Mouse (Mus musculus) CD8-positive naive resting alpha-beta T cell, adult 2 months (primary cell): ENCODE data around the gene Ucn2.

ENCODE experiments used
- DNase-seq, 2 experiments: peaks; one replicate each; pipeline ENCODE4 v3.0.0; 2022; ENCODE audit warnings: low read depth in 2 of 2, low spot score in 2 of 2

The Ucn2 gene

DNA sequence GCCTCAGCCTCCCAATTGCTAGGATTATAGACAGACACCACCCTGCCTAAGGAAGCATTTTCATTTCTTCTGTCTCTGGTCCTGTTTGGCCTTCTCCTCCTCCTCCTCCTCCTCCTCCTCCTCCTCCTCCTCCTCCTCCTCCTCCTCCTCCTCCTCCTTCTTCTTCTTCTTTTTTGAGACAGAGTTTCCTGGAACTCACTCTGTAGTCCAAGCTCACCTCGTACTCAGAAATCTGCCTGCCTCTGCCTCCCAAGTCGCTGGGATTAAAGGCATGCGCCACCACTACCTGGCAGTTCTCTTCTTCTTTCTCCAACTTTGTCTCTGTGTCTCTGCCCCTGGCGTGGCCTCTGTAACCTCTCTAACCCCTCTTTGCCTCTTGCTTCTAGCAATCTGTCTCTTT is at the start of gene Ucn2:
TSS of gene Ucn2 (plus strand) at position 301 of the 400 bp plus-strand sequence.
- no peak for DNase-seq

DNA sequence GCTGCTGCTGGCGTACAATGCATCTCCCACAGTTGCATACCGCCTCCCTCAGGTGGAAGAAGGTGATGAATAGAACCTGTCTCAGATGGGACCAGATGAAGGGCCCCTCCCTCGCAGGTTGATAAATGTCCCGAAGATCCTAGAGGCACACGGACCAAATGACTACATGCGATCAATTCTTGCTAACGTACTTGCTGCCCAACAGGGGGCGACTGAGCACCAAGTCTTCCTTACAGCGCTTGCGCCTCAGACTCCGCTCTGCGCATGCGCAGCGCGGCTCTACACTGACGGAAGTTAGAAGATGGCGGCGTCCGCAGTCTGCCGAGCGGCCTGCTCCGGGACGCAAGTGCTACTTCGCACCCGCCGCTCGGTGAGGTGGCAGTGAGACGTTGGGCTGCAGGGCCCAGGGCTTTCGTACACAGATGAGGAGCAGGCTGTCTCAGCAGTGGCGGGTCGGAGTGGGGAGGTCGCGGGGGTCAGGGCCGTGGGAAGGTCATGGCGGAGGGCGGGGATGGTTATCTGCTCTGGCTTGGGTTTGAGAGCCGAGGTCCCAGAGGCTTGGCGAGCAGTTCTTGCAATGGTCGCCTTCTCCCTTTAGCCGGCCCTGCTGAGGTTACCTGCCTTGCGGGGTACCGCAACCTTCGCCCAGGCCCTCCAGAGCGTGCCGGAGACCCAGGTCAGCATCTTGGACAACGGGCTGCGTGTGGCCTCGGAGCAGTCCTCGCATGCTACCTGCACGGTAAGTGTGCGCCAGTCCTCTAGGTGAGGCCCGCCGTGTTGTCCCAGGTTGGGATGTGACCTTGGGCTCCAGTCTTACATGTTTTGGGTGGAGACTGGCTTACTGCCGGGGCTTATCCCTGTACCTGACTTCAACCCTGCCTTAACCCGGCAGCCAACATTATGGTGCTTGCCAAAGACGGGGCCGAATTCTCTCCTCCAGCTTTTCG is 49.1 kb upstream of the Ucn2 start, which contains the start of gene Uqcrc1:
TSS of gene Uqcrc1 (plus strand) at position 216 of the 947 bp plus-strand sequence.
- DNase-seq = peak; percentile 92 to 93

DNA sequence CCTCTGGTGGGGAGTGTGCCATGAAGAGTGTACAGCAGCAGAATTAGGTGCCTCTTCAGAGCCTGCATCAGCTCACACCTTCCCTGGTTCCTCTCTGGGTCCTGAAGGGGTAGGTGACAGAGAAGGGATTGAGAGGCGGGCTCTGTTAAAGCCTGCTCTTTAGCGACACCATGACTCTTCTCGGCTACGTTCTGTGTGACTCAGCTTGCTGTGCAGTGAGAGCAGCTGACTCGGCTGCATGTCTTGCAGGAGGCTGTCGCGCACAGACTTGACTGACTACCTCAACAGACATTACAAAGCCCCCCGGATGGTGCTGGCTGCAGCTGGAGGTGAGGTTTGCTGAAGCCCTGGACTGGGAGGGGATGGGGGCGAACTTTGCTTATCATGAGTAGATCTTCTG is 40.7 kb upstream of the Ucn2 start:
- no peak for DNase-seq

DNA sequence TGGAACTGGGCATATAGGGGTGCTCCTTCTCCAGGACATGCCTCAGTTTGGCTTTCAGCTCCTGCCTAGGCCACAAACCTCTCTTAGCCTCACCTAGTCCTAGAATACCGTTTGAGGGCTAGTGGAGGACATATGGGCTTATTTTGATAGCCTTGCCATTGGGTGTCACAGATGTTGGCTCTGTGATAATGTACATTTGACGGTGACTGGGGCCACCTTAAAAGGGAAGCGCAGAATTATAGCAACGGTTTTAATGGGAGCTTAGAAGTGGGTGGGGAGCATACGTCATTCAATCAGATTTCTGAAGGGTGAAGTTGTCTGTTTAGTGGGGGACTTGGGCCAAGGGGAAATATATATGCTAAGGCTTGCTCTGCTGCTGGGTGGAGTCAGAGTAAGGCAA is 40.2 kb upstream of the Ucn2 start:
- no peak for DNase-seq

DNA sequence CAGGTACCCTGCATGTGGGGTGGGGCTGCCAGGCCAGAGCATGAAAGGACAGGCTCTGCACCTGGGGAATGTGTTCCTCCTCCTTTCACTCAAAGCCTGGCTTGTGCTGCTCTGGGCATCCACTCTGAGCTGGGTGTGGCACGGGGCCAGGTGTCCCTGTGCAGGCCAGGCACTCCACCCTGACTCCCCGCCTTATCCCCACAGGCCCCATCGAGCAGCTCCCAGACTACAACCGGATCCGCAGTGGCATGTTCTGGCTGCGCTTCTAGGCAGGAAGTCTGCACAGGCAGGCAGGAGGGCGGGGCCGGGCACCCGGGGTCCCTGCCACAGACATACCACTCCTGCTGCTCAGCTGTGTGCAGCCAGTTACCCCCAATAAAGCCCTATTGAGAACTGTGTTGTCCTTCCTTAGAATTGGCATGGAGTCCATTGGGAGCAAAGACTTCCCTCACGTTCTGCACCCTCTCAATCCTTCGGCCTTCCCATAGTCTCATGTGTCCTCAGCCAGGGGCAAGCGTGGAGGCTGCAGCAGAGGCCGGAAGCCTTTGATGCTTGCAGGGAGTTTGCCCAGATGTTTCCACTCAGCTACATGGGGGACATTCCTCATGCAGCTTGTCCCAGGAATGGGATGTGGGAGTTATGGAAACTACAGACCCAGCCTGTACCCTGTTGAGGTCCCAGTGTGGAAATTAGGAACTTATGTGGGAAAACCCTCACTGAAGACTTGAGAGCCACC is 36.4 kb upstream of the Ucn2 start:
- no peak for DNase-seq

DNA sequence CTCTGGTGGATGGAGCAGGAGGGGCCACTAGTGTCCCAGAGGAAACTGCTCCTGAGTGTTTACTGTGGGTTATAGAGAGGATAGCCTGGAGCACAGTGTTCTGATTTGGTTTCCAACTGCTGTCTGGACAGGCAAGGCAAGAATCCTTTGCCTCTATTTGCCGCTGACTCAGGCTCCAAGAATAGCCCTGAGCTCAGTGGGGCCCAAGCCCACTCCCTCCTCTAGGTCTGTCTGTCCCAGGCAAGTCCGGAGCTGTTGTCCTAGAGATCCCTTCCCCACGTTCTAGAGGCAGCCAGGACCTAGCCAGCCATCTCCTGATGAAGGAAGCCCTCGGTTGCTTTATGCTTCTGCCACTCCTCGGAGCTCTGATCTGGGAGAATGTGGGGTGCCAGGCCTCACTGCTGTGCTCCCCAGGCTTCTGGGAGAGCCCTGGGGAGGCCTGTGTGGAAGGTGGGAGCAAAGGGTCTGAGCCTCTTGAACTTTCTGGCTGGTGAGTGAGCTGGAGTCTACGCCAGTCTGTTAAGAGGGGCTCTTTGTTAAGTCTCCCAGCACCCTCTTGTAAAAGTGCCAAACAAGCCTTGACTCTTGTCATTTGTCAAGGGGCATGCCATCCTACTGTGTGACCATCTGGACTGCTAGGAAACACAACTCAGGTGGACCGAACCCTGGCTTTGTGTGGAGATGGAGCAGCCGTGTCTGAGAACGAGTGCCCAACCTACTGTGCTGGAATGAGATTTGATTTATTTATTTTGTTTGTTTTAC is 35.7 kb upstream of the Ucn2 start:
- DNase-seq = no peak

DNA sequence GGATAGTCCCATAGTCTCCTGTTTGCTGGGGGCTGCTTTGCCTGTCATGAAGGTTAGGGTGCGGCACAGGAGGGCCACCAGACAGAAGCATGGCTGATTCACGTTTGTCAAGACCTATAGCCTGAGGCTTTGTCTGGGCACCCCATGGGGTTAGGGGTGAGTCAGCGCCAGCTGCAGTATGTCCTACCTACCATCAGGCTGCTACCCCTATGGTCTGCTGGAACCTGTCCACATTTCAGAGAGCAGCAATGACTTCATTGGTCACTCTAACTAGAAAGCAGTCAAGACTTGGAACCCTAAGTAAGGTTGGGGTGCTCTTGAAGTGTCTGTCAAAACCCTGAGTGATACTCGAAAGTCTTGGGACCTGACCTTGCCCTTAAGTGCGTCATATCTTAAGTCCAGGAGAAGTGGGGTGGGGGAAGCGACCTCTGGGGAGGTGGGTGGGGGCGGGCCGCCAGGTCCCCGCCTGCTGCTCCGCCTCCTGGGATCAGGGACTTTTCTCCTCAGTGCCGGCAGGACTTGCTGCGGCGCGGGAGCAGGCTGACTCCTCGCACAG is 32.7 kb upstream of the Ucn2 start, which contains the start of gene Col7a1:
TSS of gene Col7a1 (plus strand) at position 506 of the 556 bp plus-strand sequence.
- no peak for DNase-seq

DNA sequence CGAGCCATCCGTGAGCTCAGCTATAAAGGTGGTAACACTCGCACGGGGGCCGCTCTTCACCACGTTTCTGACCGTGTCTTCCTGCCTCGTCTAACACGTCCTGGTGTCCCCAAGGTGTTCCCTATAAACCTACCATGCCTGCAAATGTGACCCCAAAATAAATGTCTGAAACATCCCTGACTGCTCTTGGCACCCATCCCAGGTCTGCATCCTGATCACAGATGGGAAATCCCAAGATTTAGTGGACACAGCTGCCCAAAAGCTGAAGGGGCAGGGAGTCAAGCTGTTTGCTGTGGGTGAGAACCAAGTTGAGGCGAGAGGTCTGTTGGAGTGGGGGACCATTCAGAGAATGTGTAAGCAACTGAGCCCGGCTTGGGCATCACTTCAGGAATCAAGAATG is 30.6 kb upstream of the Ucn2 start:
- DNase-seq = no peak

DNA sequence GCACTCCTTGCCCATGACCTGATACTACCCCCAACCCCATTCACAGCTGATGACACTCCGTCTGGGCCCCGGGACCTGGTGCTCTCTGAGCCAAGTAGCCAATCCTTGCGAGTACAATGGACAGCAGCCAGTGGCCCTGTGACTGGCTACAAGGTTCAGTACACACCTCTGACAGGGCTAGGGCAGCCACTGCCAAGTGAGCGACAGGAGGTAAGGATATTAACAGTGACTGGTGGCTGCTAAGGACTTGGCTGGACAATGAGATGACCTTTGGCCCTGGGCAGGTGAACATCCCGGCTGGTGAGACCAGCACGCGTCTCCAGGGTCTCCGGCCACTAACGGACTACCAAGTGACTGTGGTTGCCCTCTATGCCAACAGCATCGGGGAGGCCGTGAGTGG is 30.0 kb upstream of the Ucn2 start:
- DNase-seq = no peak

DNA sequence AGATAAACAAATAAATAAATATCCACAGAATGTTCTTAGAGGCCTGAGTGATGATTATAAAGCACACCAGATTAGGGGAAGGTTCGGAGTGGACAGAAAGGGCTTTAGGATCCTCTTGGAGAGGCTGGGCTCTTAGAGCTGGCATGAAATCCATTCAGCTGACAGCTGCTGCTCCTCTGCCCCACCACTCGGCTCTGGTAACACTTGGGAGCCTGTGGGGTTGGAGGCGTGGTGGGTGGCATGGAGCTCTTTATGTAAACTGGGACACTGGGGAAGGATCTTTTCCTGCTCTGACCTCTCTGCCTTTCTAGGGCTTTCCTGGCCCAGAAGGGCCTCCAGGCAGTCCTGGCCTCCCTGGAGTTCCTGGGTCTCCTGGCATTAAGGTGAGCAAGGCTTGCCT is 22.2 kb upstream of the Ucn2 start:
- DNase-seq = no peak

DNA sequence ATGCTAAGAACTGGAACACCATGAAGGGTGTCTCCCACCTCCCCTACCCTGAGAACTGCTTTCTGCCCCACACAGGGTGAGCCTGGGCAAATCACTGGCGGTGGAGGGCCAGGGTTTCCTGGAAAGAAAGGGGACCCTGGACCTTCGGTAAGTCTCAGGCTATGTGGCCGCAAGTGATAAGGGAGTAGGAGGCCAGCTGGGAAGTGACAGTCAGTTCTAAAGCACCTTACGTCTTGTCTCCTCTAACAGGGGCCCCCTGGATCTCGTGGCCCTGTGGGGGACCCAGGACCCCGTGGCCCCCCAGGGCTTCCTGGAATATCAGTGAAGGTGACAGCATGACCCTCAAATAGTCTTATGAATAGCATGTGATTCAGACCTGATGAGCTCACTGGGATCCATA is 21.5 kb upstream of the Ucn2 start:
- no peak for DNase-seq

DNA sequence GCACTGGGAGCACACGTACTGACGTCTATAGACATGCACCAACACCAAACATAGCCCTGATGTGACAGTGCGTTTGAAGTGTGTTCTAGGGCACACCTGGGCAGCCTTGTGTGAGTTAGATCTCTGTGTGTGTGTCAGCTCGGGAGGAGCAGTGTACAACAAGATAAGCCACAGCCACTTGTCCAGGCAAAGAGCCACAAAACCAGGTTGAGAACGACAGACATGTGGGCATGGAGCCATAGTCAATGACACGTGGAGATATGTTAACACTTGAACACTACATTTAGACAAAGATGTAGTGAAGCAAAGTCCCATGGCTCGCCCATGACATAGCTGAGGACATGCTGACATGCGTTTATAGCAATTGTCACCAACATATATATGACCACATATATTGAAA is 15.2 kb upstream of the Ucn2 start:
- no peak for DNase-seq

DNA sequence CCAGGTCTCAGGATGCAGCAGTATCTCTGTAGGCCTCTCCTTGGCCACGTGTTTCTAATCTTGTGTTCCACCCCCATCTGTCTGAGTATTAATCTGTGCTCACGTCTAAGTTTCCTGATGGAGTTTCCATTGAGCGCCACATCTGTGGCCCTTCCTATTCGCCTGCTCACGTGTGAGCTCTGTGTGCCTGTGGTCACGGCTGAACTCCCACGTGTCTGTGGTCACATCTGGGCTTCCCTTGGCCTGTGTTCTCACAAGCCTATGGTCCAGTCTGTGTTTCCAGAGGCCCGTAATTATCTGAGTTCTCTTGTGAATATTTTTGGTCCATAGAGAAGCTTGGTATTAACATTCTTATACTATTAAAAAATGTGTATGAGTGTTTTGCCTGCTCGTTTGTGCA is 9.3 kb upstream of the Ucn2 start:
- DNase-seq = no peak

DNA sequence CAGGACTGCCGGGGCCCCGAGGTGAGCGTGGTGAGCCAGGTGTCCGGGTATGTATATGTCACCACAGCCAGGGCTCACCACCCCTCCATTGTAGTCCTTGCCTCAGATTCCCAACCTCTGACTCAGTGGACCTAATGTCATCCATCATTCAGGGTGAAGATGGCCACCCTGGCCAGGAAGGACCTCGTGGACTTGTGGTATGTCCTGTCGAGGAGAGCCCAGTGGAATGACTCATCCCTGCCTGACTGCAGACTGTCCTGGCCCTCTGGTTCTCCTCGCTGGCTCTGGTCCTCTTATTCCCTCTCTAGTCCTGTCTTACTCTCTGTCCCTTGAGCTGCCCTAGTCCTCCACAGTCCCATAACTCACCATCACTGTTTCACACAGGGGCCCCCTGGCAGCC is 7.8 kb upstream of the Ucn2 start:
- no peak for DNase-seq

DNA sequence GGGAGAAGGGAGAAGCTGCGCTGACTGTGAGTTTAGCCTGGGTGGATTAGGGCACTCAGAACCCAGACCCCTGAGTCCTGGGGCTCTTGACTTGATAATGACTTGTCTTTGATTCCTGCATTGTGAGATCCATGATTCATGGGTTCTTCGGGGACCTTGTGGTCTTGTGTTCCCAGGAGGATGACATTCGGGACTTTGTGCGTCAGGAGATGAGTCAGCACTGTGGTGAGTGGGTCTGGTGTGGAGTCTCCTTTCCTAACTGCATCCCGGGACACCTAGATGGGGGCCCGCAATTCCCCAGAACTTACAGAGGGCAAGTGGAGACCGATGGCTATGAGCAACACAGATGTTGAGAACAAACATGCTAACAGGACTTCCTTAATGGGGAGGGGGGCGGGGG is 3.3 kb upstream of the Ucn2 start:
- DNase-seq = no peak

DNA sequence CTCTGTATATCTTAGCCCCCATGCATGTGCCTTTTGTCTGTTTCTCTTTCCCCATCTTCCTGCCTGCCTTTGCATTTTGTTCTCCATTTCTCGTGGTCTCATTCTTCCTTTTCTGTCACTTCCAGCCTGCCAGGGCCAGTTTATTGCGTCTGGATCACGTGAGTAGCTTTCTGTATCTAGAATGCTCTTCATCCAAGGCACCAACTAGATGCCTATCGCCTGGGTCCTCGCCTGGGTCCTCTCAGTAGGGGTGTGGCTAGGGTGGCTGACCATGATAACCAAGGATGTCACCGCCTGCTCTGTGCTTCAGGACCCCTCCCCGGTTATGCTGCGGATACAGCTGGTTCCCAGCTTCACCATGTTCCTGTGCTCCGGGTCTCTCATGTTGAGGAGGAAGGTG is 2.6 kb upstream of the Ucn2 start:
- no peak for DNase-seq

DNA sequence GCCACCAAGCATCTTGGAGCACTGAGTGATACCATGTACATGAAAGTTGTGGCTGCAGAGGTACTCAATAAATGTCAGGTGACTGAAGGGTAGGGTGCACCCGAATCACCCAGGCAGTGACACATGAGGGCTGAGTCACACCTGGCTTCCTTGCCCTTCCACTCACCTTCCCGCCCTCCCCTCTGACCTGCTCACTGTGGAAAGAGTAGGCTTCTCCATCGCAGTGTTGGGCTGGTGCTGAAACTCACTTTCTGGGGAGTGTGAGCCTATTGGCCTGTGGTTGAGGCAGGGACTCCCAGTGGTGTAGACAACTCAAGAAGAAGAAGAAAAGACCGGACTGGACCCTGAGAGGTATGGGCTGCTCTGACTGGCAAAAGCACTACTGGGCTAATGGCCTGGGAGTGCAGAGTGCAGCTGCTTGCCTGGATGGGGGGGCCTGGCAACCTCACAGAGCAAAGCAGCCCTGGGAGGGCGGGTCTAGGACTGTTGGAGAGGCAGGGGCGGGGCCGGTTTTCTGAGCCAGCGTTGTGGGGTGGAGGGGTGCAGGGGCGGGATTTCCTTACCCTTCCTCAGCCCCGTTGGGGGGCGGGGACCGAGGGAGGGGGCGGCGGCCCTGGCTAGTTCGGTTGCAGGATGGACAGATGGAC is 2.0 kb downstream of the Ucn2 start:
- no peak for DNase-seq

DNA sequence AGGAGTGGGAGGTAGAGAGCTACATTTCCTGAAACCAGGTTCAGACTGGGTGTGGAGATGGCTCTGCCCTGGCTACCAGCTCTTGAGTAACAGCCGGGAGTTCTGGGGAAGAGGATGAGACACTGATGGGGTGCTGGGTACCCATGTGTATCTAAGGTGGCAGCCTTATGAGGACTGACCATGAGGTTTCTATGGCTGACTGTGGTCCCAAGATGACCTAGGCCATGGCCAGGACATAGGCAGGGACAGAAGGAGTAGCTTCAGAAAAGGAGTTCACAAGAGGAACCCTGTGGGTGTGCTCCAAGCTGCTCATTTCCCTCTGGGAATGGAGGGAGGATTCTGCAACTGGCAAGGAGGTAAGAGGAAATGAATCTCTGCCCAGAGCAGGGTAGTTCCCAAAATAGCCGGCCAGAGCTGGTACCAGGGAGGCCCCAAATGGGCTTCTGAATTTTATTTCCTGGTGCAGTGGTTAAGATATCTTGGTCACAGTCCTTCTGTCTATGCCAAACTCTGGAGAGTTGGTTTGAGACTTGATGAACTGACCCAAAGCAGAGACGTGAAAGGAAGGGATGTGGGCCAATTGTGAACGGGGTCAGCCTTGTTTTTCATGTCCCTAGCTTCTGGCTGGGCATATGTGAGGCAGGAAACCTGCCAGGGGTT is 4.1 kb downstream of the Ucn2 start:
- DNase-seq = no peak

DNA sequence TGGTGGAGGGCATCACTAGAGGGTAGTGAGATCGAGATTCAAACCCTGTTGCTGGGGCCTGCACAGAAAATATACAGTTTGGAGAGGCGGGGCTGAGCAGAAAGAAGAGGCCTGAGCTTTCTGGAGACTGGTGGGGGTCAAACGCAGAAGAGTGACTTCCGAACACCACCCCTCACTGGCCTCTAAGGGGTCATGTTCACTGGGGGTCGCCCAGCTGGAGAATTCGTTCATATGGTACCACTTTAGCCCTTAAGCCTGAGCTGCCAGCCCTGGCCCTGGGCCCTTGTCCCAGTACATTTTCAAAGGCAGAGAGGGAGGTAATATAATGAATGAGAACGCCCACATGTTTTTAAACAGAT is 4.6 kb downstream of the Ucn2 start:
- DNase-seq = no peak

DNA sequence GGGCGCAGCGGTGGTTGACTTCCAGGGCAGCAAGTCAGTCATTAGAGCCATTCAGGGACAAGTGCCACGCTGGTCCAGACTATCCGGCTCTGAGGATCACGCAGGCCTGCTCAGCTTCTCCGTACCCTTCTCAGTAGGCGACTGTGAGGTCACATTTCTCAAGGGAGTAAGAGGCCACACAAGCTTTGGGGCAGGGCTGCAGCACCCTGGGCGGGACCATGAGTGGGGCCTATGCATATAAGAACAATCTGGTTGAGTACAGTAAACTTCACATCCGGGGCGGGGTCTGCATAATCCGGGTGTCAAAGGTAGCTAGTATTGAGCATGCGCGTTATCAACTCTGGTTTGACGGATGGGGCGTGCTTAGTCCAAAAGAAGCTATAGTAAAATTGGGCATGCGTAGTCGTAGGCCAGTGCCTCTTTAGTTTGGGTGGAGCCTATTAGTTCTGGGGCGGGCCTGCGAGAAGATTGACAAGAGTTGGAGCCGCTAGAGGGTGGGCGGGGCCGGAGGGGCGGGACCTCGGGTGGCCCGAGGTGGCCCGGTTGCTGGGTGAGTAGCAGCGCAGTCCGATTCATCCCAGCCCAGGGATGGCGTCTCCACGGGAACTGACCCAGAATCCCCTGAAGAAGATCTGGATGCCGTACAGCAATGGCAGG is 5.7 kb downstream of the Ucn2 start, which contains the start of gene Pfkfb4:
TSS of gene Pfkfb4 (plus strand) at position 351 of the 657 bp plus-strand sequence.
- DNase-seq = peak; percentile 93 to 95
